Mouse (Mus musculus) layer of hippocampus, postnatal 14 days (tissue): Measurements from ENCODE around the gene Ly6c2. TPM values are rescaled to one million over a fixed set of nuclear protein-coding genes. Genes with fewer than 3 reads are reported as not detected.

Source experiments
- total RNA-seq, 2 experiments: library from RNA; stranded (reverse); gene quantifications; 2 replicates each; pipeline ENCODE4 v1.2.3; 2021

Ly6c2 gene
- total RNA-seq, 2 experiments from 2014 or later = 0.95 to 2.9 TPM

Other genes with a start within 250 kb of the Ly6c2 start
- not detected for gene 2010109I03Rik, start 214.9 kb downstream of the Ly6c2 start, total RNA-seq
- under 1 TPM; 0.33 to 0.39 TPM for gene Ly6i, start 128.5 kb downstream of the Ly6c2 start, total RNA-seq
- 10 to 100 TPM; 10.9 to 13.1 TPM for gene Ly6a, start 113.9 kb downstream of the Ly6c2 start, total RNA-seq
- gene Ly6c1, start 63.1 kb downstream of the Ly6c2 start, total RNA-seq = 10 to 100 TPM; 53.7 to 64.7 TPM
- not detected for gene Ly6g, start 43.3 kb upstream of the Ly6c2 start, total RNA-seq
- not detected for gene BC025446, start 104.4 kb upstream of the Ly6c2 start, total RNA-seq
- gene Ly6f, start 156.5 kb upstream of the Ly6c2 start, total RNA-seq = not detected